In the genomic region with DNA sequence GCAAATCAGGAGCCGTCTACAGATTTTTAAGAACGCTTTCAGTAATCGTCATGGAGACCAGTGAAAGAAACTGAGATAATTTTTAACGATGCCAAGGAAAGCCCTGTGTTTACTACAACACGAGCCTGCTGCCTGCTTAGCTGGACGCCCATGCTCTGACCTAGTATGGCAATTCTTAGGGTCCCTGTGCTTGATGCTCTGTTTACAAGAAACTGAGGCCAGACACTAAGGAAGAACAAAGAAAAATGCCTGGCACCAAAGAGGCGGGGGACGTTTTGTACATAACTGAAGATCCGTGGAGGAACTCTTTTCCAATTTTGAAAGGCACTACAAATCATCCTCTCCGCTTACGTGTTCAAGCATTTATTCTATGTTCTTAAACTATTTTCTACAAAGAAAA, we compare ENCODE assay signal across 8 mouse cellular contexts. TPM values are rescaled to one million over a fixed set of nuclear protein-coding genes. Genes with fewer than 3 reads are reported as not detected.
DNase-seq lines count a peak whose midpoint lies in the region; ATAC-seq and TF ChIP-seq lines count a peak whose summit lies in the region.

No protein-coding gene starts in this region.

- H3K4me2 ChIP-seq in heart, embryonic 16.5 days (ENCODE audit: low read depth, low read length) = peak overlapping the region; percentile 76
- peak overlapping the region; percentile 52 for H3K4me2 ChIP-seq in limb, embryonic 14.5 days (replicated peaks; ENCODE audit: low read depth, low read length, severe bottlenecking)

- intact Hi-C loops in left cerebral cortex, postnatal 14 days (cut with DNase I) = loop anchor here (5.0 kb wide), 1 partner anchor 63 kb away; no protein-coding TSS in a partner anchor

- H3K36me3 ChIP-seq in heart, embryonic 16.5 days (ENCODE audit: control insufficient read depth, insufficient read depth) = no peaks in the 10 kb centered on the region
- no peaks in the 10 kb centered on the region for H3K36me3 ChIP-seq in limb, embryonic 14.5 days (ENCODE audit: control insufficient read depth, insufficient read depth, low read length)
- no peaks in the 10 kb centered on the region for H3K36me3 ChIP-seq in thymus, adult 2 months (ENCODE audit: control insufficient read depth, insufficient read depth, low read length)

- TF ChIP-seq POLR2A in limb, embryonic 14.5 days (IDR thresholded peaks at IDR 0.05; ENCODE audit: borderline replicate concordance, extremely low read depth, insufficient read depth, insufficient read length) = no peak
- TF ChIP-seq POLR2A in thymus, adult 2 months (IDR thresholded peaks at IDR 0.05; ENCODE audit: control insufficient read depth, extremely low read depth, insufficient read depth, low read length, poor library complexity) = no peak

- peak overlapping the region; percentile 99 for H3K27ac ChIP-seq in heart, embryonic 16.5 days (ENCODE audit: low read length)
- peak overlapping the region; percentile 98 for H3K27ac ChIP-seq in limb, embryonic 14.5 days (replicated peaks; ENCODE audit: low read depth, low read length)
- no peak overlapping the region for H3K27ac ChIP-seq in thymus, adult 2 months (ENCODE audit: control insufficient read depth, insufficient read depth, low read length)

- H3K4me3 ChIP-seq in heart, embryonic 16.5 days (ENCODE audit: low read length) = peak overlapping the region; percentile 92
- peak overlapping the region; percentile 79 for H3K4me3 ChIP-seq in limb, embryonic 14.5 days (replicated peaks; ENCODE audit: low read length)
- H3K4me3 ChIP-seq in thymus, adult 2 months (ENCODE audit: control insufficient read depth, insufficient read depth, low read length) = no peak overlapping the region

- ATAC-seq in heart, embryonic 16.5 days (replicated peaks; ENCODE audit: extremely low read depth, insufficient read depth, low FRiP score) = no peak
- no peak for ATAC-seq in limb, embryonic 14.5 days (ENCODE audit: low FRiP score, low read depth)

- 8% methylated on average over 11 of the region's 11 CpGs for WGBS in heart, embryonic 16.5 days
- 3% methylated on average over 11 of the region's 11 CpGs for WGBS in limb, embryonic 14.5 days
- WGBS in thymus, adult 2 months = 13% methylated on average over 11 of the region's 11 CpGs

- peak; percentile 11 to 23 for DNase-seq in left cerebral cortex, postnatal 14 days (ENCODE audit: low spot score in 2 of 2)
- DNase-seq in left cerebral cortex, adult 11 months (ENCODE audit: low spot score) = no peak
- peak; percentile 11 for DNase-seq in cerebellum, adult 8-10 months
- DNase-seq in limb, embryonic 14.5 days (ENCODE audit: low spot score) = no peak
- peak; percentile 27 for DNase-seq in retina, embryonic 14.5 days (ENCODE audit: low spot score)
- no peak for DNase-seq in thymus, adult 2 months
- DNase-seq in thymus, postnatal 14 days = no peak

- peaks cover 11% of the 10 kb centered on the region for H3K4me1 ChIP-seq in heart, embryonic 16.5 days (ENCODE audit: control insufficient read depth, insufficient read depth, low read length)
- peaks cover 13% of the 10 kb centered on the region for H3K4me1 ChIP-seq in limb, embryonic 14.5 days (ENCODE audit: control insufficient read depth, insufficient read depth, low read length)
- peaks cover 5% of the 10 kb centered on the region for H3K4me1 ChIP-seq in thymus, adult 2 months (replicated peaks; ENCODE audit: control insufficient read depth, insufficient read depth, low read length)

- H3K9ac ChIP-seq in heart, embryonic 16.5 days (ENCODE audit: low read length) = peak overlapping the region; percentile 92
- H3K9ac ChIP-seq in limb, embryonic 14.5 days (ENCODE audit: low read depth, low read length, severe bottlenecking) = peak overlapping the region; percentile 86

- no peak for TF ChIP-seq CTCF in thymus, adult 2 months (IDR thresholded peaks at IDR 0.05; ENCODE audit: borderline replicate concordance, control insufficient read depth, extremely low read depth, insufficient read depth, low read length, poor library complexity)

- no peaks in the 10 kb centered on the region for H3K27me3 ChIP-seq in heart, embryonic 16.5 days (ENCODE audit: control insufficient read depth, insufficient read depth, low read length)
- no peaks in the 10 kb centered on the region for H3K27me3 ChIP-seq in limb, embryonic 14.5 days (ENCODE audit: control insufficient read depth, insufficient read depth, low read length)
- H3K27me3 ChIP-seq in thymus, adult 2 months (ENCODE audit: control insufficient read depth, insufficient read depth, low read length) = no peaks in the 10 kb centered on the region

- no peaks in the 10 kb centered on the region for H3K9me3 ChIP-seq in heart, embryonic 16.5 days (replicated peaks; ENCODE audit: control insufficient read depth, low read length)
- H3K9me3 ChIP-seq in limb, embryonic 14.5 days (ENCODE audit: control insufficient read depth, low read length) = no peaks in the 10 kb centered on the region

RNA-seq across cellular contexts. Expression of gene Ppp2r3a, which starts 1.1 kb away (rescaled TPM):
- total RNA-seq in left cerebral cortex, postnatal 14 days (2021) = 10 to 100 TPM; 15.4 to 17.7 TPM
- polyA plus RNA-seq in heart, embryonic 16.5 days (2015; fragmentation: Nextera tagmentation; extraction: Ambion mirVana) = 88.0 and 92.6 TPM in 2 replicates
- 17.2 and 18.0 TPM in 2 replicates for polyA plus RNA-seq in limb, embryonic 14.5 days (2012; rRNA removed)
- 22.0 and 23.2 TPM in 2 replicates for polyA plus RNA-seq in limb, embryonic 14.5 days (2014; fragmentation: Nextera tagmentation; extraction: Ambion mirVana)
- 1.0 and 2.7 TPM in 2 replicates for polyA plus RNA-seq in thymus, adult 2 months (2012; rRNA removed)

Comparison
In these comparisons a context has a peak if more than half of its experiments do, and no peak if none do; other contexts are left out.
1. DNase-seq: peak in left cerebral cortex, postnatal 14 days (2 of 2), cerebellum, adult 8-10 months (single experiment) and retina, embryonic 14.5 days (single experiment); none in left cerebral cortex, adult 11 months (single experiment), limb, embryonic 14.5 days (single experiment), thymus, adult 2 months (single experiment) and thymus, postnatal 14 days (single experiment).